Mouse (Mus musculus): Measurements from ENCODE around the gene Mcm7. TPM values are rescaled to one million over a fixed set of nuclear protein-coding genes. Genes with fewer than 3 reads are reported as not detected.
"Not testable (repeated sequence)": the region's sequence is repeated elsewhere in the genome, so short reads cannot be mapped to it uniquely, and the experiment has no call there.

Gene Mcm7
- 239 and 250 TPM in 2 replicates for total RNA-seq (2015)
- total RNA-seq (2017), result 395 and 444 TPM in 2 replicates

DNA sequence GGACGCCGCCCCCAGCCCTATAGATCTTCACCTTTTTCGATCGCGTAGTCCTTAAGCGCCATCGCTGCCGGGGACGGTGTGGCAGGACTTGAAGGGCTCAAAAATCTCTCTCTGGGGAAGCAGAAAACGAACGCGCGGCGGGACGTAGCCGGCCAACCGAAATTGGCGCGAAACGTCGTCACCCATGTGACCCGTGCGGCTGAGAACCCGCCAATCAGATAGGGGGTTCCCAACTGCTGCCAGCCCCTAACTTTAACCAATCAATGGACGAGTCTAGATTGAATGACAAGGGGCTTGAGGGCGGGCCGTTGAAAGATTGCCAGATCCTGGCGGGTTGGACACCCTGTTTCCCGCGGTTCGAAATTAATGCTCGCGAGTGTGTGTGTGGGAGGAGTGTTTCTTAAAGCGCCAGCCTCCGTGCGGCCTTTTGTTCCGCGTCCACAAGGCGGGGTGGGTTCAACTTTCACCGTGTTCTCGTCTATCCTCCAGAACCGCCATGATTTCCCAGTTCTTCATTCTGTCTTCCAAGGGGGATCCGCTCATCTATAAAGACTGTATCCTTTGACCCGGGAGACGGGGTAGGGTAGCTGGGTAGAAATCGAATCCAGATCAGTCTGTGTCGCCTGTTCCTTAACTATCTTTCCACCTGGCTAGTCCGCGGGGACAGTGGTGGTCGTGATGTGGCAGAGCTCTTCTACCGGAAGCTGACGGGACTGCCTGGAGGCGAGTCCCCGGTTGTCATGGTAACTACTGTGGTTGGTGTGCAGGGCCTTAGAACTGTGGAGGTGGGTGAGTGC is at the start of gene Mcm7, which contains the start of gene Ap4m1:
Gene Mcm7 (minus strand): TSS at position 728 of the 797 bp plus-strand sequence.
Gene Ap4m1 (plus strand): TSS at position 308 of the 797 bp plus-strand sequence.
- ATAC-seq (replicated peaks; ENCODE audit: poor library complexity), result peak; percentile 68

DNA sequence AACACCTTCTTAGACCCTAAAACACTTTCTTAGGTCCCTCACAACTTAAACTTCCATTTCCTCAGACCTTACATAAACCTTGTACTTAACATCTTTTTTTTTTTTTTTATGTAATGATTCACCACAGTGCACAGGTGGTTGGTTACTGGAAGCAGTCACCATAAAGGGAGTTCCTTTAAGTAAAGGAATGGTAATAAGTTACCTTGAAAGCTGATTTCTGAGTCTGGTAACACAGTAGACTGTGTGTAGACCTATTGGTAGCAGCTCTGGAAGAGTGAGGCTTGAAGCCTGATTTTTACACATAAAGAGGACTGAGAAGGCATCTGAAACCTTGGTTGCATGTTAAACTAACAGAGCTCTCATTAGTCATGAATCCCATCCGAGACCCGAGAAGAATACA is 47.6 kb upstream of the Mcm7 start:
- ATAC-seq (replicated peaks; ENCODE audit: poor library complexity), result no peak

DNA sequence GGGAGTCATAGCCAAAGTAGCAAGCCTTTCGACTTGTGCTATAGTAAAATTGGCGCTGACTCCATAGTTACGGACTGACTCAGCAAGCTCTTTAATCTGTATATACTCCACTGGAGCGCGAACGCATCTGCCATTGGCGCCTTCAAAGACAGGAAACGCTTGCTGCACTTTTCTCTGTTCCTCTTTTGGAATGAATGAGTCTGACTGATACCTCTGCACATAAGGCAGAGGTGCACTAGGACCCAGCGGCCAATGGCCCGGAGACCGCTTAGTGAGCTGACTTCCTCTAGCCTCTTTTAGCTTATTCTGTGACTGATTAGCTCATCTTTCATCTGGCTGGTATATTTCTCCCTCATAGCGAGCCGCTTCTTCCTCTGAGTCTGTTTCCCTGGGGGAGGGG is 44.4 kb upstream of the Mcm7 start:
- ATAC-seq (replicated peaks; ENCODE audit: poor library complexity), result not testable (repeated sequence)

DNA sequence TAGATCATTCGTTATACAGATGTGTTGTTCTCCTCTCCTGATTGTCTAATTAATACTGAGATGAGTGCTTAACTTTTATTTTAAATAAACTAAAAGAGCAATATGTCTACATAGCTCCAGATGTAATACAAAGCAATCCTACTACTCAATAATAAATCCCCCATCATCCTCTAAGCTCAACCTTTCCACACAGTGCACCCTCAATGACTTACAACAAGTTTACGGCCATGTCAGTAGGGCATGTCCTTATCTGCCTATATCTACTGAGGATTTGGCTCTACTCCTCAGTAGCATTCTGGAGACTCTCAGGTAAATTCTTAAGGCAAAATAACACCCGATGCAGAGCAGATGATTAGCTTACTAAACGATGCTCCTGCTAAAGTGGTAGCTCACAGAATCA is 35.7 kb upstream of the Mcm7 start:
- ATAC-seq (replicated peaks; ENCODE audit: poor library complexity), result no peak

DNA sequence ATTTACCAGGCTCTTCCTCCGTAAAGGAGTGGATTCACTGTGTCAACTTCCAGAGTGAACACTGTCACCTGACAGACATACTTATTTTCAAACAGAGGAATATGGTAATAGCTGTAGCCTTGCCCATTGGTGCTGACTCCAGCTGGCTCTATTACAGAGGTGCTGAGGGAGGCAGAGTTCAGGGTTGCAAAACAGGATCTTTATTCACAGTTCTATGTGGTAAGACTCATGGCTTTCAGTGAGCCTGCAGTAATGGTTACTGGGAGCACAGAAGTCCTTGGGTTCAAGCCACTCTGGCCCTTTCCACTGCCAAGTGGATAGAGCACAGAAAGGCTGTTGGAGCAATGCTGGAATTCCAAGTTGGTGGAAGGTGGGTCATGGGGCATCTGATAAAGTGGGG is 35.0 kb upstream of the Mcm7 start:
- peak; percentile 81 for ATAC-seq (replicated peaks; ENCODE audit: poor library complexity)

DNA sequence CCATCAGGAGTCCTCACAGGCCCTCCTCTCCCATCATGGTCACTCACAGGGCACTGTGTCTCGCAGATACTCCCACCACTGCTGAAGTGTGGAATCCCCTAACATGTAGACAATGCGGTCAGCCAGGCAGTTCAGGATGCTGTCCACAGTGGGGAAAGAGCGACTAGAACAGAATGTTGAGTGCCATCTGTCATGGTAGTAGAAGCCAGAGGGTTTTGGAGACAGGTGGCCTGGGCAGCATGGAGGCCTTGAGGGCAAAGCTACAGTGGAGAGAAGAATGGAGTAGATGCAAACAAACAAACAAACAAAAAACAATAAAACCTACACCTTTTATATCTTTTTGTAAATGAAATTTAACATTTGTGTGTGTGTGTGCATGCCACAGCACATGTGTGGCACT is 29.9 kb upstream of the Mcm7 start:
- no peak for ATAC-seq (replicated peaks; ENCODE audit: poor library complexity)

DNA sequence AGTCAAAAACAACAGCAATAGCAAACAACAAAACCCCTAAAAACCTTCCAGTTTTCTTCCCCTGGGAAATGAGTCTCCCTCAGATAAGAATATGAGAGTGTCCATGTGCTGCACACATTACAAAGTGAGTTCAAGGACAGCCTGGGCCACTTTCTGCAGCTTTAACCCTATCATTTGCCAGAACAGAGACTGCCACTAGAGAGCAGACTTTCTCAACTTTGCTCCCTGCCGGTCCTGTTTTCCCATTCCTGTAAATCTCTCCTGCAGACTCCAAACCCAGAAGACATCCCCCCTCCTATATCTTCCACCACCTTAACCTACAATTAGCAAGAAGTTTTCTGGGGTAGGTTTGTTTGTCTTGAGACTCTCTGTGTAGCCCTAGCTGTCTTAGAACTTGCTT is 27.4 kb upstream of the Mcm7 start:
- ATAC-seq (replicated peaks; ENCODE audit: poor library complexity), result no peak

DNA sequence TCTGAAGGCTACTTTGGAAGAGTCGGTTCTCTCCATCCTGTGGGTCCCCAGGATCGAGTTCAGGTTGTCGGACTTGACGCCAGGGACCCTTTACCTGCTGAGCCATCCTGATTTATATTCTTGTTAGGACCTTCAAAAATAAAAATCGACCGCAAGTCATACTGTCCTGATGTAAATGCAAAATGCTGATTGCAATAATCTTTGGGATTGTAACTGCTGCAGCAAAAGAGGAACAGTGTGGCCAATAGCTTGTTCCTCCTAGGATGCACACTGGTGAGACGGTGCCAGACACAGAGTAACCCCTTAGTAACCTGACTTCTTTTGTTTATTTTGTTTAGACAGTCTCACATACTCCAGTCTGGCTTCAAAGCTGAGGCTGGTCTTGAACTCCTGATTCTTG is 23.2 kb upstream of the Mcm7 start:
- ATAC-seq (replicated peaks; ENCODE audit: poor library complexity), result peak; percentile 30

DNA sequence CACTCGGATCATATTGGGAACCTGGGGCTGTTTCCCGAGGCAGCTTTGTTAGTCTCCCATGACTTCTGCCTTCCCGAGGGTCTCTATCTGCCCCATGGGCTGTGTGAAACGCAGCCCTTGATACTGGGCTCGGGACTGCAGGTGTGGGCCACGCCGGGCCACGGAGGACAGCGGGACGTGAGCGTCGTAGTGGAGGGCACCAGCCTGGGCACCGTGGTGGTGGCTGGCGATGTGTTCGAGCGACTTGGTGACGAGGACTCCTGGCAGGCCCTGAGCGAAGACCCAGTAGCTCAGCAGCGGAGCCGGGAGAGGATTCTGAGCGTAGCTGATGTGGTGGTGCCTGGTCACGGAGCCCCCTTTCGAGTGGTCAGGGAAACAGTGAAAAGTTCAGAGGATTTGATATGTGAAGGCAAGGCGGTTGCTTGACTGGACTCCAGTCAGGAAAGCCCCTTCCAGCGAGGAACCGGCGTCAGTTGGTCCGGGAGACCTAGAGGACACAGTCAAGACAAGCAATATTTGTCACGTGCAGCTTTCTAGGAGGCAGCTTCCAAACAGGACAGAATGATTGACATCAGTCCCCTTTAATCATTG is 22.6 kb upstream of the Mcm7 start:
- ATAC-seq (replicated peaks; ENCODE audit: poor library complexity), result peak; percentile 35

DNA sequence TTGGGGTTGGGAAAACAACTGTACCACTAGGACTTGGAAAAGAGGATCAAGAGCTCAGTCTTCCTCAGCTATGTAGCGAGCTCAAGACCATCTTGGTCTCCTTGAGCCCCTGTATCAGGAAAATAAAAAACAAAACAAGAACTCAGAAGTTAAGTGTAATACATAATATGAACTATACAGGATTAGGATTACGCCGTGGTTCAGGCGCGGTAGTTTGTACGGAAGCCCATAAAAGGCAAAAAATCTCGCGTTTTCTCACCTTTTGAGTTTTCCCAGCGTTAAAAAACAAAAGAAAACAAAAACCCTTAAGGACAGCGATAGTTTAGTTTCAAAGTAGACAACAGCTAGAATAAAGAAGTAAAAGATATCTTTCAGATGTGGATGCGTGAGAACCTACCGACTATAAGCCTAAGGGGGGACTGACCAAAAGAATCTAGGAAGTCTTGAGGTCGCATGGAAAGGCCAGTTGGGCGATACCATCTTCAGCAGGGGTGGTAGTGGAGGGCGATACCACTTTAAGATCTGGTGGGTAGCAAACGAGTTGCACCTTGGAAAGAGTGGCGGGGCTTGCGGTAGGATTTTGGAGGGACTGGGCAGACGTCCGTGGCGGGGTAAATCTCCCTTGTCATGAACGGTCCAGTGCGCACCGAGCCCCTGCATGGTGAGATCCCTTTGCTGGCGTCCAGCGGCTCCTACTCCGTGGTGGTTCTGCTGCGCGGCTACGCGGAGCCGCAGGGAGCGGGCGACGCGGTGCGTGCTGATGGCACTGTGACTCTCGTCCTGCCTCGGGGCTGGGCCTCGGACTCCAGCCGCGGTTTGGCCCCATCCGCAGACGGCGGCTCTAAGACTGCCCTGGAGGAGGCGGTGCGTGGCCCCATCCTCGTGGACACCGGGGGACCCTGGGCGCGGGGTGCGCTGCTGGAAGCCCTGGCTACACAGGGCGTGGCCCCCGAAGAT is 21.8 kb upstream of the Mcm7 start, which contains the start of gene Mblac1:
Gene Mblac1 (plus strand): TSS at position 544 of the 957 bp plus-strand sequence.
- peak; percentile 83 for ATAC-seq (replicated peaks; ENCODE audit: poor library complexity)

DNA sequence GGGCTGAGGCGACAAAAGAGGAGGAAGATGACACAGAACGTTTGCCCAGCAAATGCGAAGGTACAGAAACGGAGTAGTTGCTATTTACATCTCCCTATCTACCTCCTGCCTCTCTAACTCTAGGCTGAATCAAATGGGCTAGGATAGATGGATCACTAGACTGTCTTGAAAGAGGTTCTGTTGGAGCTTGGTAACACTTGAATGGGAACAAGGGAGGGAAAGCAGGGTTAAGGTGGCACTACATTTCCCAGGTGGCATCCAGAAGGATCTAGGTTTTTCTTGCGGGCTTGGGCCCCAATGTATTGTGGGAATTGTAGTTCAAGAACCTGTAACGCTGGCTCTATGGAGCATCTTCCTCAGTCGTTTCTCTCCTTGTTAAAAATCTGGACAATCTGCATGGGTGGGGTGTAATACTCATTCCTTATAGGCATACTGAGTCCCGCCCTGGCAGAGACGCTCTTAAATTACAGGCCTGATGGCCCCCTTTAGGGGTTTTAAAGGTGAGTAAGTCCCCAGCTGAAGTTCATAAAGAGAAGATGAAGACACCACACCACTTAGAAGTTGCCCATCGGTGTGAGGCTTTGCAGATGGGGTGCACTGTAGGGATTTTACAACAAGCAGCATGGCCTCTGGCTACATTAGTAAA is 15.6 kb upstream of the Mcm7 start:
- peak; percentile 83 for ATAC-seq (replicated peaks; ENCODE audit: poor library complexity)

DNA sequence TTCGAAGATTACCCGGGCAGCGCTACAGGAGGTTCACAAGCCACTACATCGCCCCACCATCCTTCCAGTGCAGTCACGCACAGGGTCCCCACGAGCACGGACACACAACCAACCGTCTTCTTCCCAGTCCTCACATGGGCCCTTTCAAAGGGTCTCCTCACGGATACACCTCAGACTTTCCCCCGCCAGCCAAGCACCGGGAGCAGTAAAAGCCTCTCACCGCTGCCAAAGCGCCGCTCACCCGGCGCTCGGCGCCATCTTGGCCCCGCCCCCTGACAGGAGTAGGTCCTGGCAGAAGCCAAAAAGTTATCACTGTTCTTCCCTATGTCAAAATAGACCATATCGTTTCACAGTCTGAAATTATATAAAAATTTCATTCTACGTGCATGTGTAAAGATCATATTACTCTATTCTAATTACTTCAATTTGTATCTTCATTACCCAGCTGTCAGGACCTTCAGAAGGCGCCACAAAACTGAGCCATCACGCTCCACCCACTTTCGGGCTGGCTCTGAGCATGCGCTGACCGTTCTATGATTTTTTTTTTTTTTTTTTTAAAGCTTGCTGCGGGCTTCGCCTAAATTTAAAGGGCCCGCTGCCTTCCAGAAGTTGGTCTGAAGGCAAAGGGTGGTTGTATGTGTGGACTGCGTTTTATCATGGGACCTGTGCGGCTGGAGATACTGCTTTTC is 14.9 kb upstream of the Mcm7 start, which contains the start of the genes Taf6 and Cnpy4:
Gene Taf6 (minus strand): TSS at position 502 of the 689 bp plus-strand sequence.
Gene Cnpy4 (plus strand): TSS at position 536 of the 689 bp plus-strand sequence.
- peak; percentile 76 for ATAC-seq (replicated peaks; ENCODE audit: poor library complexity)

DNA sequence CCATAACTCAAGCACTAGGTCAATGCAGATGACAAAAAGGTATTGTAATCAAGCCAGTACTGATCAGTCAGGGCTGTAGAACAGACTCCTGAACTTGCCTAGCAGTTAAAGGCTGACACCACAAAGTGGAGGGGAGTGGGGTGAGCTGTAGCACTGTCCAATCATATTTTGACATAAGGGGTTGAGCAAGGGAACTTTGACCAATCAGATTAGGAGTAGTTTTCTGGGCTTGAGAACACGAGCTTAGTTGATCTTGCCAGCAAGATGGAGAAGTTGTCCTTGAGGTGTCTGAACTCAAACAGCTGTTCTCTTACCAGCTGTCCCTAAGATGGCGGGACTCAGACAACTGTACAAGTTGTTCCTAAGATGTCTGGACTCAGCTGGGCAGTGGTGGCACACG is 995 bp upstream of the Mcm7 start:
- peak; percentile 13 for ATAC-seq (replicated peaks; ENCODE audit: poor library complexity)

DNA sequence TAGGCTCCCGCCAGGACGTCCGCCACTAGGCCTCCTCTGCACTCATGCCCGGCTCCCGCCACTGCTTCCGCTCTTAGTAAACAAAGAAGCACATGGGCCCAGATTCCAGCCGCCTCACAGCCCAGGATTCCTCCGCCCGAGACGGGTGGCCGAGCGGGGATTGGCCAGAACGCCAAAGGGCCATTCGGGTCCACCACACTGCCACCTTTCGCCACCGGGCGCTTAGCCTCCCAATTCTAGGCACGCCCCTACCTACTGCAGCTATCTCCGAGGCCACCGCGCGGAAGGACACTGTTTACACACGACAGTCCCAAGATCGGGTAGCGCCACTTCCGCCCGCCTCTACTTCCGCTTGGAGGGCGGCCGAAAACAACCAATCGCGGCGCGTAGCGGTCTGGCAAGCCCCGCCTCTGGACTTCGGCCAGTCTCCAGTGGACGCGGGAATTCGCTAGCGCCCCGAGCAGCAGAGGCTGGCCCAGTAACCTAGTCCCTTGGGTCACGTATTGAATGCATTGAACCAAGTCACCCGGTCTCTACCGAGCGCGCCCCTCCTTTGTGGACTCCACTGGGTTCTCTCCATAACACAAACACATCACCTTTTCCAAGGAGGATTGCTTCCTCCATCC is 1.2 kb downstream of the Mcm7 start:
- ATAC-seq (replicated peaks; ENCODE audit: poor library complexity), result peak; percentile 63

DNA sequence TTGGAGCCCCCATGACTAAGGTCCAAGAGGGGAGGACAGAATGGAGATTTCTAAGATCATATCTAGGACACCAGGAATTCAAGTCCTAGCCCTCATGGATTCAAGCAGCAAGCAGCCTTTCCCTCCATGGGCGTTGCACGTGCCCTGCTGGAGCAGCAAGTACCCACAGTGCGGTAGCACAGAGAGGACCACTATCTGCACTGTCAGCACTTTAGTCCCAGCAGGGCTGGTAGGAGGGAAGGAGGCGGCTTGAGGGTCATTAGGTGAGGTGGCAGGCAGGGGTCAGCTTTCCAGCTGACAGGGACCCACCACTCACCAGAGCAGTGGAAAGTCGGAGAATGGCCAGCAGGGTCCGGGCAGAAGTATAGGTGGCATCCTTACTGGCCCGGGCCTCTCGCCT is 6.6 kb downstream of the Mcm7 start:
- no peak for ATAC-seq (replicated peaks; ENCODE audit: poor library complexity)

DNA sequence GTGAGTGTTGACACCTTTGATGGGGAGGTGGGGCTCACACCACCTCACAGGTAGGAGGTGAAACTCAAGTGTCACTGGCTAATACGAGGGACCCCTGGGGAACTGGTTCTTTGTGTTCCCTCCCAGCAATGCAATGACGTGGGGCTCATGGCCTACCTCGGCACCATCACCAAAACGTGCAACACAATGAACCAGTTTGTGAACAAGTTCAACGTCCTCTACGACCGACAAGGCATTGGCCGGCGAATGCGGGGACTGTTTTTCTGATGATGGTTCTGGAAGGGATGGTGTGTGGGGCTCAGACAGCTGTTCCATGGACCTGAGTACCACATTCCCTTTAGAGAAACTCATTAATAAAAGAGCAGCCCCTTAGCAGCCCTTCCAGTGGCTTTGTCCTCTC is 8.6 kb downstream of the Mcm7 start:
- ATAC-seq (replicated peaks; ENCODE audit: poor library complexity), result no peak

DNA sequence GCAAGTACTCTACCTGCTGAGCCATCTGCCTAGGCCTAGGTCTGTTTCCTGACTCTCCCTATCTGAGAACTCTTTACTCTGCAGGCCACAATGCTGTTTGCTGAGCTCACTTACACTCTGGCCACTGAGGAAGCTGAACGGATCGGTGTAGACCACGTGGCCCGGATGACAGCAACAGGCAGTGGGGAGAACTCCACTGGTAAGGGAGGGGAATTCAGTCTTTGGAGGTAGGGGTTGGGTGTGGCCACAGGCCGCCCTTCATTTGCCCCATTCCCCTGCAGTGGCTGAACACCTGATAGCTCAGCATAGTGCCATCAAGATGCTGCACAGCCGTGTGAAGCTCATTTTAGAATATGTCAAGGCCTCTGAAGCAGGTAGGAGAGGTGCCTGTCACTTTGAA is 9.2 kb downstream of the Mcm7 start:
- no peak for ATAC-seq (replicated peaks; ENCODE audit: poor library complexity)

DNA sequence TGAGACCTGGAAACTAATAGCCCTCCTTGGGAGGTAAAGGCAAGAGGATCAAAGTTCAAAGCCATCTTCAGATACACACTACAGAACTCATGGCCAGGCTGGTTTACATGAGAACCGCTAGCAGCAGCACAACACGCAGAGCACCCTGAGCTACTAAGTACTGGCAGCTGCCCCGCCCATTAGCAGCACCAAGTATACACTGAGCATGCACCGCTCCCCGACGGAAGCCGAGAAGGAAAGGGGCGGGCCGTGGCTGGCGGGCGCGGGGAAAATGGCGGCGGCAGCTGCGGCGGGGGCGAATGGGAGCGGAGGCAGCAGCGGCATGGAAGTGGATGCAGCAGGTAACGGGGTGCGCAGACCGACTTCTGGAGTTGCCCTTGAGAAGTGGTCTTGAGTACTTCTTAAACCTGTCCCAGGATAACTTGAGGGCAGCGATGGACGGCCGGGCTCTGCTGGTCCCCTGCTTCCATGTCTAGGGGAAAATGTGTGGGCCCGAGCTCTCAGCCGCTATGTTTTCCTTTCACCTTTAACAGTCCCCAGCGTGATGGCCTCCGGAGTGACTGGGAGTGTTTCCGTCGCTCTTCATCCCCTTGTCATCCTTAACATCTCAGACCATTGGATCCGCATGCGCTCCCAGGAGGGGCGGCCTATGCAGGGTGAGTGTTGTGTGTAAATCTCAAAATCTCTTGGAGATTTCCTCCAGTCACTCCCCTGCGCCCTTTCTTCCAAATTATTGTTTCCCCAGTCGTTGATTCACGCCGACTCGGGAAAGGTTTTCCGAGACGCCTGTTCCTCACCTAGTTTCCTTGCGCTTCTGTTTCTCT is 11.2 kb downstream of the Mcm7 start, which contains the start of gene Cops6:
Gene Cops6 (plus strand): TSS at position 230 of the 824 bp plus-strand sequence.
- peak; percentile 95 for ATAC-seq (replicated peaks; ENCODE audit: poor library complexity)
